Mouse (Mus musculus) heart, postnatal 14 days (tissue): Measurements from ENCODE around the gene Pcyt2. TPM values are rescaled to one million over a fixed set of nuclear protein-coding genes. Genes with fewer than 3 reads are reported as not detected.

Experiments
- DNase-seq, 2 experiments: peaks; one replicate each; pipeline ENCODE4 v3.0.0; 2021 to 2022
- intact Hi-C: fragments of 180-260 bp; cut with DNase I; formaldehyde crosslinking; loops from one replicate; pipeline ENCODE4 v1.15.1; 2025
- microRNA-seq, 2 experiments: library from miRNA; unstranded; fragments of <30 nt; microRNA quantifications; one replicate each; pipeline ENCODE4 v1.2.0; 2021 to 2022
- total RNA-seq, 2 experiments: library from RNA; stranded (reverse); gene quantifications; 2 replicates each; pipeline ENCODE4 v1.2.3; 2021

Pcyt2 gene
- total RNA-seq, 2 experiments from 2014 or later: 47.7 to 49.4 TPM

DNA sequence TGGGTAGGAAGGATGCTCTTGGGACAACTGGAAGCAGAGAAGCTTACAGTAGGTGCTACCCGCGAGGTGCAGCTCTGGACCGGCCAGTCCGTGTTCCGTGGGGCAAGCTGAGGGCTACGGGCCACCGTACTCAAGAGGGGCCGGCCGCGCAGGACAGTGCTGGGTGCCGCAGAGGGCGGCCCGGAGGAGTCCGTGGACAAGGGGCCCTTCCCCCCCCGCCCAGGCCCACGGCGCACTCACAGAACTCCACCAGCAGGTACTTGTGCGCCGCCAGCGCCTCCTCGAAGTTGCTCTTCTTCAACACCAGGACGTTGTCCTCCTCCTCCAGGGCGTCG is 45.4 kb downstream of the Pcyt2 start:
- intact Hi-C loops: no loop called here
- no peak for DNase-seq

- intact Hi-C loops: no loop called here
- DNase-seq: no peak
Observed at GRCm38 (mm10) chr11:120571754-120572416, 45.9 kb downstream of the Pcyt2 start.

DNA sequence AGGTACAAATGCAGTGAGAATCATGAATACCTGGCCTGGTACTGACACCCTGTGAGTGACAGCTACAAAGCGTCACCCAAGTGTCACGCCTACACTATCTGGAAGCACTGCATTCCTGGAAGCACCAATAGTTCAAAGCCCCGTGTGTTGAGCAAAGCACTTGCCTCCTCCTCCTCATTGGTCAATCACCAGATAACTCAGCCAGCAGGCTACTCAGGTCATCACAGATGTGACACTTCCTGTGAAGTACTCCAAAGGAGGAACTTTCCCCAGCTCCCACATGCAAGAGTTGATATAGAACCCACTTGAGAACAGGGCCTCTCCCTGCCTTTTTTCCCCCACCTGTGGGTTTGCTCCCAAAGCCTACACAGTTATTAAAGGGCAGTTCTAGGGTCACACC is 46.6 kb downstream of the Pcyt2 start:
- intact Hi-C loops: no loop called here
- no peak for DNase-seq

GRCm38 (mm10) chr11:120568324-120568723 is 49.4 kb downstream of the Pcyt2 start:
- intact Hi-C loops: no loop called here
- no peak for DNase-seq

- DNase-seq: no peak
- intact Hi-C loops: no loop called here
Observed at GRCm38 (mm10) chr11:120565114-120565513, 52.6 kb downstream of the Pcyt2 start.

GRCm38 (mm10) chr11:120562949-120563348 is 54.8 kb downstream of the Pcyt2 start:
- intact Hi-C loops: no loop called here
- DNase-seq: no peak

DNA sequence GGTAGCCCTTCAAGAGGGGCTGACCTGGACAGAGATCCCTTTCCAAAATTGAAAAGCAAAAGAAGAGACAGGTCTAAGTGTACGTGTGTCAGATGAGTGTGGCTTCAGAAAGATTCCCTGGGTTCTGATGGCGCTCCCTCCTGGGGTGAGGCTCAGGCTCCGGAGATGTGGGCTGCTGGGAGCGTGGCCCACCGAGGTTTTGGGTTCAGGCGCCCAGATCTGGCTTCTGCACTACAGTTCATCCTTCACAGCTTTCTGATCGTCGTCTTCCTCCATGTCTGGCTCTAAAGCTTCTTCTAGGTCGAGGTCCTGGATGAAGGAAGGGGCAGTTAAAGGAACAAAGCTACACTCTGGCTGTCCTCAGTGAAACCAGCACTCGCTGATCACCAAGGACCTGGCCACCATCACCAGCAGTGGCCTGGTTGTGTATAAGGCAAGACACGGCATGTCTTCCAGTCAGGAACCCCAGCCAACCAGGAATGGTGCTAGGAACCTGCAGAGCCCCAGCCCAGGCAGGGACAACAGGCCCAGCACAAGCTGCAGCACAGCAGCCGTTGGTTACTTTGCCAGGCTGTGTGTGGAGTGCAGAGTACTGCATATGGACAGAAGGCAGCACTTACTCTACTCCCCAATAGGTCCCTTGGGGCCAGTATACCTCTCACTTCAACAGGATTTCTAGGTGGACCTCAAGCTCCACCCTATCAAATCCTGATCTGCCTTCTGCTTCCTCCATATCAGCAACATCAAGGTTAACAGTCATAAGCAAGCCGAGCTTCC is 56.6 kb downstream of the Pcyt2 start:
- no peak for DNase-seq
- intact Hi-C loops: no loop called here

Small RNAs within 50 kb of the gene (microRNA-seq; reads per million reads assigned to microRNA genes)
- gene Mir6936: 0 to 3.6 reads per million in 2 experiments

Other genes with a start within 250 kb of the Pcyt2 start
- 10 to 100 TPM; 19.0 to 19.6 TPM for gene Faap100, start 239.2 kb downstream of the Pcyt2 start, total RNA-seq
- 10 to 100 TPM; 54.4 to 62.7 TPM for gene Nploc4, start 180.2 kb downstream of the Pcyt2 start, total RNA-seq
- 1 to 10 TPM in 1 of 2 experiments, under 1 TPM in 1; 0.98 to 2.5 TPM for gene Tspan10, start 175.3 kb downstream of the Pcyt2 start, total RNA-seq
- under 1 TPM; 0.53 to 0.56 TPM for gene Pde6g, start 164.4 kb downstream of the Pcyt2 start, total RNA-seq
- 10 to 100 TPM; 41.6 to 45.6 TPM for gene Oxld1, start 159.9 kb downstream of the Pcyt2 start, total RNA-seq
- 1 to 10 TPM; 5.9 to 9.4 TPM for gene Ccdc137, start 159.8 kb downstream of the Pcyt2 start, total RNA-seq
- gene Arl16, start 150.3 kb downstream of the Pcyt2 start, total RNA-seq: 10 to 100 TPM; 10.3 to 12.0 TPM
- gene Mrpl12, start 133.3 kb downstream of the Pcyt2 start, total RNA-seq: 100 to 1,000 TPM; 222 to 244 TPM
- 10 to 100 TPM; 14.1 to 15.9 TPM for gene Slc25a10, start 126.1 kb downstream of the Pcyt2 start, total RNA-seq
- 1 to 10 TPM; 1.7 to 2.4 TPM for gene Gcgr, start 87.2 kb downstream of the Pcyt2 start, total RNA-seq
- 10 to 100 TPM; 53.5 to 58.1 TPM for gene Mcrip1, start 68.2 kb downstream of the Pcyt2 start, total RNA-seq
- gene Ppp1r27, start 66.8 kb downstream of the Pcyt2 start, total RNA-seq: under 1 TPM in 1 of 2 experiments, not detected in 1; 0.39 TPM
- gene P4hb, start 44.7 kb downstream of the Pcyt2 start, total RNA-seq: 100 to 1,000 TPM; 238 to 247 TPM
- gene Arhgdia, start 36.3 kb downstream of the Pcyt2 start, total RNA-seq: 100 to 1,000 TPM; 164 to 180 TPM
- gene Alyref, start 19.6 kb downstream of the Pcyt2 start, total RNA-seq: 10 to 100 TPM; 57.8 to 59.9 TPM
- gene Anapc11, start 19.5 kb downstream of the Pcyt2 start, total RNA-seq: 10 to 100 TPM; 86.2 to 87.5 TPM
- gene Npb, start 9.5 kb downstream of the Pcyt2 start, total RNA-seq: not detected
- 10 to 100 TPM; 10.8 to 12.3 TPM for gene Sirt7, start 7.3 kb upstream of the Pcyt2 start, total RNA-seq
- 10 to 100 TPM; 33.7 to 41.0 TPM for gene Mafg, start 15.7 kb upstream of the Pcyt2 start, total RNA-seq
- gene Pycr1, start 25.8 kb upstream of the Pcyt2 start, total RNA-seq: 1 to 10 TPM; 1.9 to 2.1 TPM
- gene Myadml2, start 30.2 kb upstream of the Pcyt2 start, total RNA-seq: 10 to 100 TPM; 51.4 to 58.5 TPM
- gene Notum, start 43.2 kb upstream of the Pcyt2 start, total RNA-seq: under 1 TPM in 1 of 2 experiments, not detected in 1; 0.27 TPM
- gene Aspscr1, start 55.0 kb upstream of the Pcyt2 start, total RNA-seq: 10 to 100 TPM; 35.0 to 37.9 TPM
- 10 to 100 TPM; 35.4 to 36.4 TPM for gene Cenpx, start 95.8 kb upstream of the Pcyt2 start, total RNA-seq
- gene Lrrc45, start 96.0 kb upstream of the Pcyt2 start, total RNA-seq: 10 to 100 TPM in 1 of 2 experiments, 1 to 10 TPM in 1; 9.2 to 10.9 TPM
- 1 to 10 TPM; 1.3 to 1.6 TPM for gene Rac3, start 103.5 kb upstream of the Pcyt2 start, total RNA-seq
- gene Dcxr, start 109.3 kb upstream of the Pcyt2 start, total RNA-seq: 1 to 10 TPM; 3.1 to 5.8 TPM
- 10 to 100 TPM; 18.6 to 53.1 TPM for gene Cbr2, start 114.2 kb upstream of the Pcyt2 start, total RNA-seq
- 10 to 100 TPM; 23.8 to 68.1 TPM for gene Hmga1b, start 144.9 kb upstream of the Pcyt2 start, total RNA-seq
- gene Rfng, start 166.3 kb upstream of the Pcyt2 start, total RNA-seq: 10 to 100 TPM; 11.8 to 12.0 TPM
- 10 to 100 TPM; 56.9 to 57.5 TPM for gene Gps1, start 166.3 kb upstream of the Pcyt2 start, total RNA-seq
- 10 to 100 TPM; 31.2 to 34.1 TPM for gene Dus1l, start 178.5 kb upstream of the Pcyt2 start, total RNA-seq
- 10 to 100 TPM; 23.0 to 23.2 TPM for gene Fasn, start 206.6 kb upstream of the Pcyt2 start, total RNA-seq